Mouse (Mus musculus) E14TG2a.4 (cell line): ENCODE measurements at regions not wholly inside any gene's neighbourhood (a gene's known extent, or its start where the extent isn't known, plus 50 kb on each side); places are given as distances from the start of the nearest gene placed in this dataset.

Experiments
- H3K27me3 ChIP-seq: 2 replicates; pipeline ENCODE4 v1.6.1; 2014; ENCODE audit warnings: low read length, control low read depth; ENCODE audit not compliant: insufficient read depth
- H3K36me3 ChIP-seq: 2 replicates; pipeline ENCODE4 v1.6.1; 2014; ENCODE audit warnings: low read length, control low read depth; ENCODE audit not compliant: insufficient read depth
- H3K4me1 ChIP-seq: replicated peaks from 2 replicates; pipeline ENCODE4 v1.6.1; 2014; ENCODE audit warnings: low read depth, low read length, control low read depth
- H3K4me3 ChIP-seq: replicated peaks from 2 replicates; pipeline ENCODE4 v1.5.1; 2014; ENCODE audit warnings: mild to moderate bottlenecking, low read length
- H3K9me3 ChIP-seq: 2 replicates; pipeline ENCODE4 v1.6.1; 2014; ENCODE audit warnings: low read length, control low read depth
- CTCF ChIP-seq: conservative IDR thresholded peaks from 2 replicates; pipeline ENCODE4 v1.5.1; 2014; ENCODE audit warnings: low read length
- NANOG ChIP-seq: IDR thresholded peaks from 2 replicates; pipeline ENCODE4 v1.6.1; 2014; ENCODE audit warnings: borderline replicate concordance, low read length, mixed read lengths
- POU5F1 ChIP-seq: IDR thresholded peaks from 2 replicates; pipeline ENCODE4 v1.6.1; 2014; ENCODE audit warnings: low read length, borderline replicate concordance

DNA sequence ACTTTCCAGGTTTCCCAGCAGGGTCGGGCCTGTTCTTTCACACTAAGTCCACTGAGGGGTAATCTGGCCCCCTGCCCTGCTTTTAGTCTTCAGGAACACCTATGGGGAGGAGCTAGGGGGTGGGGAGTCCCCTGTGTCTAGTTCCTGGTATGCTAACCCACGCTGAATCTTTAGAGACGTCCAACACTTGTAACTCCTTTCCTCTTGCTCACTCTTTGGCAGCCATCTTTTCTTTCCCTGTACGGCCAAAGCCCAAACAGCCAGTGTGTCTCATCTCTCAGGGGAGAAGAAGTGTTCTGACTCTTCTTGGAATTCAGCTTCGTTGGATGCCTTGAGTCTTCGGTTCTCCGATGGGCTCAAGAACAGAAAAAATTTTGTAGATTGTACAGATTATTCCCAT is 68.4 kb upstream of the Lnx1 start:
- no peaks in the 10 kb centered on the region for H3K36me3 ChIP-seq
- TF ChIP-seq CTCF (no peak), POU5F1 (no peak), NANOG (no peak)
- H3K9me3 ChIP-seq, result no peaks in the 10 kb centered on the region
- peaks cover 6% of the 10 kb centered on the region; the same call in 1 of the 2 replicates for H3K27me3 ChIP-seq
- no peaks in the 10 kb centered on the region for H3K4me1 ChIP-seq
- no peak overlapping the region for H3K4me3 ChIP-seq

DNA sequence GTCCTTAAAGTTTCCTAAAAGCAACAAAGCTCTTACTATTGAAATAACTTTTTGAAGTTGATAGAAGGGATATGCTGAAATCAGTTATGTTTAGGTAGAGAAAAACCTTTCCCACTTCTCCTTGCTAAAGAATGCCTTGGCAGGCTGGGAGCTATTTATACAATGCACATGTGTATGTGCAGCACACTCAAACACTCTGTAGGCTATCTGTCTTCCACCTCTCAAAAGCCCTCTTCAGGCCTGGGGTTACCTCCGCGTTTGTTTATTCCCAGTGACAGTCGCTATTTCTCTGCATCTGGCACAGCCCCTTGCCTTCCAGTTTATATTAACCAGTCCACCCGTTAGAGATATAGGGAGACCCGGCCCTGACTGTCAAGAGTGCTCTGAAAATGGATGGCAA is 66.3 kb upstream of the Lnx1 start:
- Histone ChIP-seq H3K27me3 (peaks cover 6% of the 10 kb centered on the region; the same call in 1 of the 2 replicates), H3K36me3 (no peaks in the 10 kb centered on the region), H3K4me3 (no peak overlapping the region), H3K9me3 (no peaks in the 10 kb centered on the region), H3K4me1 (no peaks in the 10 kb centered on the region)
- TF ChIP-seq CTCF (no peak), NANOG (no peak), POU5F1 (no peak)

DNA sequence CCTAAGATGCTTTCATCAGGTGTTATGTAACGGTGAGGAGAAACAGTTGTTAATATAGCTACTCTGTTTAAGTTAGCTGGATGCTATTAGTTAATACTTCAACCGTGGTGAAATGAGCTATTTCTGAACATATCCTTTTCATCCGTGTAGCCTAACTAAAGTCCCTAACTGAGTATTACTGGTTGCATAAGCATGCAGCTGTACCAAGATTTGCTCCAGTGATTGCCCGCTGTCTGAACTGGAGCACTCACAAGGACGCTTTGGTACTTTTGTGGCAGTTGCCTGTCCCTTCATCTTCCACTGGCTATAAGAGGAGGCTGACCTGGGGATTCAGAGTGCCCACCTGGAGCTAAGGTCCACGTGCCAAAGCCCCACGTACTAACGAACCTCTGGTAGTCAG is 65.3 kb upstream of the Lnx1 start:
- H3K4me1 ChIP-seq, result no peaks in the 10 kb centered on the region
- no peak for TF ChIP-seq NANOG
- TF ChIP-seq POU5F1, result no peak
- no peak for TF ChIP-seq CTCF
- peaks cover 6% of the 10 kb centered on the region; the same call in 1 of the 2 replicates for H3K27me3 ChIP-seq
- H3K4me3 ChIP-seq, result no peak overlapping the region
- no peaks in the 10 kb centered on the region for H3K36me3 ChIP-seq
- H3K9me3 ChIP-seq, result no peaks in the 10 kb centered on the region

DNA sequence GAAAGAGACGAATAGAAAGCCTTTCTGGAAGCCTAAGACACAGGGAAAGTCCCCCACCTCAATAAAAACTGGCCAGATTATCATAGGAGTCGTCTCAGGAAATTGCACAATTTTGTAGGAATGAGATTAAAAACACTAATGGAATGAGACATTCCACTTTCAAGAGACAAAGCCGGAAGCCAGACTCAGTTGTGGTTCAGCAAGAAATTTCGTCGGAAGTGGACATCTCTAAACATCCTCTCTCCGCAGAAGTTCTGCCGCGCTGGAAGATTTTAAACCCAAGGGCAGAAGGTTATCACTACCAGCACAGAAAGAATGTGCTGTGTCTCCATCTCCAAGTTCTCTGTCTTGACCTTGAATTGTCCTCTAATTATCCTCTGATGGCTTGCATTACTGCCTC is 63.5 kb upstream of the Lnx1 start:
- Histone ChIP-seq H3K36me3 (no peaks in the 10 kb centered on the region), H3K27me3 (peaks cover 6% of the 10 kb centered on the region; the same call in 1 of the 2 replicates), H3K9me3 (no peaks in the 10 kb centered on the region), H3K4me3 (no peak overlapping the region), H3K4me1 (no peaks in the 10 kb centered on the region)
- no peak for TF ChIP-seq CTCF
- no peak for TF ChIP-seq NANOG
- TF ChIP-seq POU5F1, result no peak

DNA sequence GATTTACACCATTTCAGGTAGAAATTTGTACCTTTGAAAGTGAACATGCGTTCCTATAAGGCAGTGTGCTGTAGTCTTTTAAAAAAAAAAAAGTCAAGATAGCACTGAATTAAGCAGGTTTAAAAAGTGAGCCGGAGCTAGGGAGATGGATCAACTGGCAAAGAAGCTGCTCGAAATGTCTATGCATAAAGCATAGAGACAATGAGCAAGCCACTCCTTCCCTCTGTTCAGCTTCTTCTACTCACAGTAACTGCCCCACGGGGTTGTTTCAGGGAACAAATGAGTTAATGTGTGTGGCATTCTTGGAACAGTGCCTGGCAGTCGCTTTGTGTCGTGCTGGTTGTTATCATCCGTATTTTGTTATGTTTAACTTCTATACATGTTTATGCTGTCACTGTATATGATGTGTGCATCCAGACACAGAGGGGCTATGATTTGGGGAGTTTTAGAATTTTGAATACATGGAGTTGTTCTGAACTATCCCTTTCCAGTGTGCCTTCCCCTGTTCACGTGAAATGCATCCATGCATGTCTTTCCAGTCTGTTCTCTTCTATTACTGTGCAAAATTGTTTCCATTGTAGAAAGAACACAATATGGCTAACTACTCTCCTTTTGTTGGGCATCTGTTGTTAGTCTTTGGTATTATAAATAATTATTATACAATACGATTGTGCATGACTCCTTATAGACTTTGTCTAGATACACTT is 62.5 kb upstream of the Lnx1 start:
- Histone ChIP-seq H3K4me1 (no peaks in the 10 kb centered on the region), H3K9me3 (no peaks in the 10 kb centered on the region), H3K36me3 (no peaks in the 10 kb centered on the region), H3K4me3 (no peak overlapping the region), H3K27me3 (no peaks in the 10 kb centered on the region)
- TF ChIP-seq POU5F1 (no peak), CTCF (no peak), NANOG (no peak)

DNA sequence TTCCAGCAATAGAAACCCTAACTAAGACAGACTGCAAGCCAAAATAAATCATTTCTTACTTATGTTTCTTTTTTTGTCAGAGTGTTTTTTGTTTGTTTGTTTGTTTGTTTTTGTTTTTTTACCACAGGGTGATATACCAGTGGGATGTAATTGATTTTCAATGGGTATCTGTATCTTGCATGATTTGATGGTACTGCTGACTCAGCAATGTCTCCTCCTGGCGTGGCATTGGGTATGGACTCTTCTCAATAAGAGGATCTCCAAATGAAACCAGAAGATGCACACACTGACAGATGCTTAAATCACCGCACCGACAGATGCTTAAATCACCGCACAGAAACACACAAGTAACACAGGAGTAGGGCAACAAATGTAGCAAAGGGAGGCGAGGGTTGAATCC is 54.8 kb upstream of the Lnx1 start:
- H3K36me3 ChIP-seq, result no peaks in the 10 kb centered on the region
- no peaks in the 10 kb centered on the region for H3K9me3 ChIP-seq
- no peaks in the 10 kb centered on the region for H3K27me3 ChIP-seq
- H3K4me1 ChIP-seq, result no peaks in the 10 kb centered on the region
- H3K4me3 ChIP-seq, result no peak overlapping the region
- TF ChIP-seq NANOG (no peak), CTCF (no peak), POU5F1 (no peak)

DNA sequence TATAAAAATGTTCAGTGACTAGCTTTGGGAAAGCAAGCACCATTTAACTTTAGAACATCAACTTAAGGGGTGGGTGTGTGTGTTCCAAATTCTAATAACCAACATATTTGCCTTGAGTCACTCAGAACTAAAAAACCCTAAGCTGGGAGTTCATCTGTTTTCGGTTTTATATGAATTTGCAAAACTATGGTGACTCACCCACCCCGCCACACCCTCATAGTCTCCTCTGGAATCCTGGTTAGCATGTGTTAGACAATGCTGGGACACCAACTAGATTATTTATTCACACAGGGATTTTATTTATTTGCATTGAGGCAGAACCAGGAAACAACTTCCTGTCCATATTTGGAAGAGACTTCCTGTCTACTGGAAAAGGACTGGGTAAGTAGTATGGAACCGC is 50.2 kb upstream of the Lnx1 start:
- Histone ChIP-seq H3K9me3 (peaks cover 9% of the 10 kb centered on the region; the same call in 1 of the 2 replicates), H3K4me3 (no peak overlapping the region), H3K36me3 (no peaks in the 10 kb centered on the region), H3K4me1 (no peaks in the 10 kb centered on the region), H3K27me3 (no peaks in the 10 kb centered on the region)
- TF ChIP-seq NANOG (no peak), POU5F1 (no peak), CTCF (no peak)
